Mouse (Mus musculus): ENCODE results near the gene 5330417C22Rik. TPM values are rescaled to one million over a fixed set of nuclear protein-coding genes. Genes with fewer than 3 reads are reported as not detected.

The 5330417C22Rik gene
- polyA plus RNA-seq, 1 experiment, result 149 TPM

DNA sequence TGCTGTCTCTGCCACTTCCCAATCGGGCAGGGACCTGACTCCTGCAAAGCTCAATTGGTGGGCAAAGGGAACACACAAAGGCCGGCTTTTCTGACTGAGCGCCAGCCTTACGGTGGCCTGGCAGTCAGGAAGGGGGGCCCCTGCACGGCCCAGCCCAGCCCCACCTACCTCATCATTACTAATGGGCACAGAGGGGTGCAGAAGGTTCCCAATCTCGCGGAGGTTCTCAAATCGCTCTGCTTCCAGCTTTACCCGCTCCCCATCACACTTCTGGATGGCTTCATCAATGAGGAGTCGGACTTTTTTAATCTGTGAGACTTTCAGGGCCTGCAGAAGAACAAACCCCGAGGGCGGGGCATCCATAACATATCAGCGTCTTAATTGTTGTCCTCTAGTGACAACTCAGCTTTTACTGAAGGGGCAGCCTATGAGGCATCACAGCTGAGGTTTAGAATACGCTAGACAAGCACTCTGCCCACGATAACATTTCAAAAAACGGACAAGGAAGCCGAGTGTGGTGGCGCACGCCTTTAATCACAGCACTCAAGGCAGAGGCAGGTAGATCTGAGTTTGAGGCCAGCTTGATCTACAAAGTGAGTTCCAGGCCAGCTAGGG lies 102.3 kb downstream of the 5330417C22Rik start:
- no peaks in the 10 kb centered on the region for H3K27me3 ChIP-seq (ENCODE audit: control insufficient read depth, insufficient read depth, low read length)
- no peak overlapping the region for H3K27ac ChIP-seq (ENCODE audit: control insufficient read depth, insufficient read depth, low read depth, low read length)
- TF ChIP-seq POLR2A (IDR thresholded peaks at IDR 0.05; ENCODE audit: control insufficient read depth, low read depth, low read length), result no peak
- no peak for TF ChIP-seq CTCF (IDR thresholded peaks at IDR 0.05; ENCODE audit: control insufficient read depth, insufficient read depth, insufficient replicate concordance, low read depth, low read length)
- H3K4me1 ChIP-seq (ENCODE audit: control insufficient read depth, insufficient read depth, low read length), result no peaks in the 10 kb centered on the region
- H3K36me3 ChIP-seq (ENCODE audit: control insufficient read depth, insufficient read depth, low read length), result peaks cover 2% of the 10 kb centered on the region
- H3K4me3 ChIP-seq (ENCODE audit: control insufficient read depth, low read depth, low read length), result no peak overlapping the region

DNA sequence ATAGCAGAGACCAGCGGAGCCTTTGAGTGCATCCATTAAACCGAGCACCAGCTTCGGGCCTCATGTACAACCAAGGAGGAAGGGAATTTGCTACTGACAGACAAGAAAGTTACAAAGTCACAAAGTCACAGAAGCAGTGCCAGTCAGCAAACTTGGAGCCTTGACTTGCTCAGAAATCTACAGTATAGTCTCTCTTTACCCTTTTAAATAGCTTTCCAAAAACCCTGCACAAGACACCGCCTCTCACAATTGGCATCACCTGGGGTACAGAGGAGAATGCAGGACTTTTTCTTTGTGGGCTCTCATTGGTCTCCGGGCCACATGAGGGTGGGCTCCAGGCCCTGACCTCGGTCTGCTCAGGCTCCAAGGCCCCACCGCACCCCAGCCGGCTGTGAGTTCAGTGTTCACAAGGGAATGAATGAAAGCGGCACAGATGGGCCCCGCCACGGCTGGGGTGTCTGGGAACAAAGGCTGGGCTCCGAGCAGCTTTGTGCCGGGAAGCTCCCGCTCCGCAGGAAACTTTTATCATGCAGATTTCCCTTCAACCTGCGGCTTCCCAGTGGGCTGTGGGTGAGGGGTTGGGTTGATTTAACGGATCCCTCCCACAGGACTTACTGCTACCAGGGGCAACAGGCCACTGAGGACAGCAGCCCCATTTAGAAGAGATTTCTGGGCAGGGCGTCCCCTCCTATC lies 103.0 kb downstream of the 5330417C22Rik start:
- H3K4me1 ChIP-seq (ENCODE audit: control insufficient read depth, insufficient read depth, low read length), result no peaks in the 10 kb centered on the region

DNA sequence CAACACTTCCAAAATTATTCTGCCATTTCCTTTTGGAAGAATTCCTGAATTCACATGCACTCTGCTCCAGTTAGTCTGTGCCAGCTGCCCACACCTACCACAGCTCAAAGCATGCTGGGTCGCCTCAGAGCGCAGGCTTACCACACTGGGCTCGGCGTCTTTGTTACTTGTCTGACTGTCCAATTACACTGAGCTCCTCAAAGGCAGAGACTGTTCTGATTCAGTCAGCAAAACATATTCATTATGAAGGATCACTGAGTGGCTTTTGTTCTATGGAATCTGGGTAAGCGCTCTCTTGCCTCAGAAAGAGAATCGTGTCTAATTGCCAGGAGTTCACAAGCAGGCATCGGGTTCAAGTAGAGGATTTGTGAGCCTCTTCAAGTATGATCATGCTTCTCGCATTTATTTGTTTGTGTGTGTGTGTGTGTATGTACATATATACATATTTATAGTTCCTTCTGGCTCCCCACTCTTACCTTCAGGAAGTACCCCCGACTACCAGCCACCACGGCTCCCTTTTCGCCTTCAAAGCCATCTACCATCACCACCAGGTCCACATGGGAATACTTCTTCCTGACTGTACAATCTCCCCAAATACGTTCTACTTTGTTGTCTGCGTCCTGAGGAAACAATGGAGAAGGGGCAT lies 103.7 kb downstream of the 5330417C22Rik start:
- TF ChIP-seq POLR2A (IDR thresholded peaks at IDR 0.05; ENCODE audit: control insufficient read depth, low read depth, low read length) (no peak), CTCF (IDR thresholded peaks at IDR 0.05; ENCODE audit: control insufficient read depth, insufficient read depth, insufficient replicate concordance, low read depth, low read length) (no peak)
- Histone ChIP-seq H3K4me3 (ENCODE audit: control insufficient read depth, low read depth, low read length) (no peak overlapping the region), H3K27me3 (ENCODE audit: control insufficient read depth, insufficient read depth, low read length) (no peaks in the 10 kb centered on the region), H3K27ac (ENCODE audit: control insufficient read depth, insufficient read depth, low read depth, low read length) (no peak overlapping the region), H3K4me1 (ENCODE audit: control insufficient read depth, insufficient read depth, low read length) (no peaks in the 10 kb centered on the region), H3K36me3 (ENCODE audit: control insufficient read depth, insufficient read depth, low read length) (peaks cover 2% of the 10 kb centered on the region)

More for the DNA sequence above, 103.0 kb downstream of the 5330417C22Rik start:
- Histone ChIP-seq H3K27me3 (ENCODE audit: control insufficient read depth, insufficient read depth, low read length) (no peaks in the 10 kb centered on the region), H3K27ac (ENCODE audit: control insufficient read depth, insufficient read depth, low read depth, low read length) (no peak overlapping the region), H3K4me3 (ENCODE audit: control insufficient read depth, low read depth, low read length) (no peak overlapping the region), H3K36me3 (ENCODE audit: control insufficient read depth, insufficient read depth, low read length) (peaks cover 2% of the 10 kb centered on the region)
- TF ChIP-seq CTCF (IDR thresholded peaks at IDR 0.05; ENCODE audit: control insufficient read depth, insufficient read depth, insufficient replicate concordance, low read depth, low read length), result no peak
- no peak for TF ChIP-seq POLR2A (IDR thresholded peaks at IDR 0.05; ENCODE audit: control insufficient read depth, low read depth, low read length)

DNA sequence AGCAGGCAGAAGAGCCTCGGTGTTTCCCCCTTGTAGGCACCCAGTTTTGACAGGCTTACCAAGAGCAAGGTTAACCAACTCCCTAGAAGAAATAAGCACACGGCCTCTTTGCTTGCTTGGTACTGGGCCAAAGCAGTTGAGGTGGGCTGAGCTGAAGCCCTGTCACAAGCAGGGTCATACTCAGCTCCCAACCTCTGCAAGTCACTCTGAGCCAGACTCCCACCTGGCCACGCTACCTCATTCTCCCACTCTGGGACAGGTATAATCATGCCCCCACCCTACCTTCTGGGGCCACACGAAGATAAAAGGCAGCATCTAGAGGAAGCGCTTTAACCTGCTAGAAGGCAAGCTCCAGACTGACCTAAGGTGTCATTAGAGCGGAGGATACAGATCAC lies 110.7 kb downstream of the 5330417C22Rik start:
- Histone ChIP-seq H3K27ac (ENCODE audit: control insufficient read depth, insufficient read depth, low read depth, low read length) (no peak overlapping the region), H3K4me3 (ENCODE audit: control insufficient read depth, low read depth, low read length) (no peak overlapping the region), H3K27me3 (ENCODE audit: control insufficient read depth, insufficient read depth, low read length) (no peaks in the 10 kb centered on the region), H3K4me1 (ENCODE audit: control insufficient read depth, insufficient read depth, low read length) (peaks cover 5% of the 10 kb centered on the region), H3K36me3 (ENCODE audit: control insufficient read depth, insufficient read depth, low read length) (no peaks in the 10 kb centered on the region; the same call in 1 of the 2 replicates)
- TF ChIP-seq POLR2A (IDR thresholded peaks at IDR 0.05; ENCODE audit: control insufficient read depth, low read depth, low read length) (no peak), CTCF (IDR thresholded peaks at IDR 0.05; ENCODE audit: control insufficient read depth, insufficient read depth, insufficient replicate concordance, low read depth, low read length) (no peak)

DNA sequence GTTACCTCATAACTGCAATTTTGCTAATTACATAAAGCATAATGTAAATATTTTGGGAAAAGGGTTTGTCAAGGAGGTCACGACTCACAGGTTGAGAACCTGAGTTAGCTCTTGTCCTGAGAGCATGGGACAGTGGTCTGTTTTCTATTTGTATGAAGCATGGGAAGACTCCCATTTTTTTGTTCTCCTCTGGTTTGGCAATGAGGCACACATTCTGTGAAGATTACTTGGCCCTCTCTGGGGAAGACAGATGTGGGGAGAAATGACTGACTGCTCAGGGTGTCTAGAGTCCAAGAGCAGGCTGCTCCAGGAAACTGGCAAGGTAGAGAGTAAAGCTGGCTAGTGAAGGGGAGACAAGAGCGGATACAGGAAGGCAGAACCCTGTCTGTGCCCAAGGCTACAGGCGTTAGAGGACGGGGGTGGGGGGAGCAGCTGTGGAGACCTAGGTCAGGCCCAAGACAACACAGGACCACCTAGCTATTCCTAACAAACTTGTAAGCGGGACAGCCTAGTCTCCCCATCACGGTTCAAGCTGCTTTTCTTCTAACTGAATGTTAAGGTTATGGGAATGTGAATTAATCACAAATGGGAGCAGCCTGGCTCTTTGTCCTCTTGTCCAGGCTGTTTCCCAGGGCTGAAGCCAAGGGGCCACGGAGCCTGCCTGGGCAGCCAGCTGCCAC lies 111.3 kb downstream of the 5330417C22Rik start:
- Histone ChIP-seq H3K27ac (ENCODE audit: control insufficient read depth, insufficient read depth, low read depth, low read length) (no peak overlapping the region), H3K36me3 (ENCODE audit: control insufficient read depth, insufficient read depth, low read length) (no peaks in the 10 kb centered on the region; the same call in 1 of the 2 replicates), H3K4me1 (ENCODE audit: control insufficient read depth, insufficient read depth, low read length) (peaks cover 5% of the 10 kb centered on the region)

DNA sequence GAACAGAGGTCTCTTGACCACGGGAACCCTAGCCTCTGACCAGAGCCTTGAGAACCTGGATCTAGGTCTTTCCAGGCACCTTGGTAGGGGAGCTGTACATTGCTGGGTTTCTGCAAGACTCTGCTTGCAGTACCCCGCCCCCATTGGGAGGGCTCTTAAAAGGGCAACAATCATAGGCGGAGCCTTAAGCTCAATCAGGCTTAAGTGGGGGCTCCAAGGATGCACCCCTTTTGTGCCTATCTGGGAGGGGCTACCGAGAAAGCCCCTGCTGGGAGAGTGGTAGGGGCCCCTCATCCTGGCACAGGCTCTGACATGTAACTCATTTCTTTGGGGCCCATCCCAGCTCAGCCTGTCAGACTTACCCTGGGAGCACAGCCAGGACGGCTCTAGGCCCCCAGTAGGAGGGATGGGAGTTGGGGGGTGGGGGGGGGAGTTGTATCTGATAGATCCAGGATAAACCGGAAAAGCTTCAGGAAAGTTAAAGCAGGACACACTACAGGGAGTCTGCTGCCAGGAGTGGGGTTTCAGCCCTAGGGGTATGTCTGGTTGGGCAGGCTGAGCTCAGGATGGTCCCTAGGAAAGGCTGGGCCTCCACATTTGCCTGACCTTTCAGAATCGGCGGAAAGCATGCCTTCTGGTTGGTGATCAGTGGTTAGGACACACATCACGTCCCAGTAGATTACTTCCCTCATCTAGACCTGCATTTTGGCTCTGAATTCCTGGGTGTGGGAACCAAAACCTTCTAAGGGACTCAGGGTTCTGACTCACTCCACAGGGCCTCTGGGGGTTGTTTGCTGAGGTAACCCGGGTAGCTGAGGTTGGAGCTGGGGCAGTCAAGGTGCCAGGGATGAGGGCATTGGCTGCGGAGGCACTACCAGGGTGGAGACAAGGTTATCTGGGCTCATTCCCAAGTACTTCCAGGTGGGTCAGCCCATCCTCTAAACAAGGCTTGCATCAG lies 112.2 kb downstream of the 5330417C22Rik start:
- no peak for TF ChIP-seq CTCF (IDR thresholded peaks at IDR 0.05; ENCODE audit: control insufficient read depth, insufficient read depth, insufficient replicate concordance, low read depth, low read length)
- TF ChIP-seq POLR2A (IDR thresholded peaks at IDR 0.05; ENCODE audit: control insufficient read depth, low read depth, low read length), result no peak
- Histone ChIP-seq H3K4me3 (ENCODE audit: control insufficient read depth, low read depth, low read length) (no peak overlapping the region), H3K27ac (ENCODE audit: control insufficient read depth, insufficient read depth, low read depth, low read length) (no peak overlapping the region), H3K36me3 (ENCODE audit: control insufficient read depth, insufficient read depth, low read length) (no peaks in the 10 kb centered on the region; the same call in 1 of the 2 replicates), H3K4me1 (ENCODE audit: control insufficient read depth, insufficient read depth, low read length) (peaks cover 5% of the 10 kb centered on the region), H3K27me3 (ENCODE audit: control insufficient read depth, insufficient read depth, low read length) (no peaks in the 10 kb centered on the region)

More for the DNA sequence above, 111.3 kb downstream of the 5330417C22Rik start:
- no peaks in the 10 kb centered on the region for H3K27me3 ChIP-seq (ENCODE audit: control insufficient read depth, insufficient read depth, low read length)
- no peak overlapping the region for H3K4me3 ChIP-seq (ENCODE audit: control insufficient read depth, low read depth, low read length)
- TF ChIP-seq POLR2A (IDR thresholded peaks at IDR 0.05; ENCODE audit: control insufficient read depth, low read depth, low read length) (no peak), CTCF (IDR thresholded peaks at IDR 0.05; ENCODE audit: control insufficient read depth, insufficient read depth, insufficient replicate concordance, low read depth, low read length) (no peak)
